Mouse (Mus musculus) liver, postnatal 0 days (tissue): ENCODE data around the gene Timm10b.

Source experiments
- CTCF ChIP-seq: sonication (generic); IDR thresholded peaks from 2 replicates; pipeline ENCODE4 v1.5.1; 2016; ENCODE audit warnings: antibody characterized with exemption, low read depth
- EP300 ChIP-seq: IDR thresholded peaks from 2 replicates; pipeline ENCODE4 v1.6.1; 2016; ENCODE audit warnings: antibody characterized with exemption, low read depth, mild to moderate bottlenecking

DNA sequence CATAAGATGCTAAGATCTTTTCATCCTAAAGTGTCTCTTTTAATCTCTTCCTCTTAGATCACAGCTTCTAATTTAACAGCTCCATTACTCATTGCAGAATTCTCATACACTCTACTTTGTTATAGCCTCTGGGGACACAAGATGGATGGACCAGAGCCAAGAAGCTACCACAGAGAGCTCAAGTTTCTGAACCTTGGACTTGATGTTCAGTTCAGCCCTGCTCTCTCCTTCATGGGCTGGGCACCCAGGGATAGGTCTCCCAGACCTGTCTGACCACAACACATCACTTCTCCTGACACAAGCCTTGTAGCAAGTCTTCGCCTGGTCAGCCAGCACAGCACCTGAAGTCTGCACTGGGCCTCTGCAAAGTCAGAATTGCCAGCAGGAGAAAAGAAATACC lies 25.5 kb upstream of the Timm10b start:
- no peak for TF ChIP-seq EP300
- TF ChIP-seq CTCF = no peak
